Mouse (Mus musculus): ENCODE data around the gene Bcar1. TPM values are rescaled to one million over a fixed set of nuclear protein-coding genes. Genes with fewer than 3 reads are reported as not detected.

Bcar1 gene
- polyA plus RNA-seq, 1 experiment from 2014 or later = 47.3 TPM

GRCm38 (mm10) chr8:111732004-111732403 is 11.6 kb downstream of the Bcar1 start:
- H3K4me1 ChIP-seq (replicated peaks; ENCODE audit: control insufficient read depth, insufficient read depth, low read length) = peaks cover 48% of the 10 kb centered on the region
- DNase-seq (ENCODE audit: low spot score) = peak; percentile 97
- no peaks in the 10 kb centered on the region for H3K27me3 ChIP-seq (ENCODE audit: control insufficient read depth, insufficient read depth, low read length)
- peak overlapping the region; percentile 74 for H3K4me3 ChIP-seq (ENCODE audit: low read depth, low read length)
- peak overlapping the region; percentile 97 for H3K4me2 ChIP-seq (replicated peaks; ENCODE audit: low read depth, low read length)
- no peaks in the 10 kb centered on the region for H3K9me3 ChIP-seq (ENCODE audit: control insufficient read depth, low read length)
- peak overlapping the region; percentile 80 for H3K27ac ChIP-seq (ENCODE audit: low read depth, low read length)
- H3K36me3 ChIP-seq (ENCODE audit: control insufficient read depth, insufficient read depth, low read length) = no peaks in the 10 kb centered on the region
- peak; percentile 92 for ATAC-seq (ENCODE audit: low FRiP score)
- under 1% methylated on average over 34 of the region's 41 CpGs for WGBS
- H3K9ac ChIP-seq (ENCODE audit: low read depth, low read length) = peak overlapping the region; percentile 77

GRCm38 (mm10) chr8:111731231-111731977 is 12.2 kb downstream of the Bcar1 start:
- Histone ChIP-seq H3K27me3 (ENCODE audit: control insufficient read depth, insufficient read depth, low read length) (no peaks in the 10 kb centered on the region), H3K9me3 (ENCODE audit: control insufficient read depth, low read length) (no peaks in the 10 kb centered on the region), H3K4me1 (replicated peaks; ENCODE audit: control insufficient read depth, insufficient read depth, low read length) (peaks cover 42% of the 10 kb centered on the region), H3K4me3 (ENCODE audit: low read depth, low read length) (peak overlapping the region; percentile 74), H3K4me2 (replicated peaks; ENCODE audit: low read depth, low read length) (peak overlapping the region; percentile 97), H3K36me3 (ENCODE audit: control insufficient read depth, insufficient read depth, low read length) (no peaks in the 10 kb centered on the region), H3K9ac (ENCODE audit: low read depth, low read length) (peak overlapping the region; percentile 77), H3K27ac (ENCODE audit: low read depth, low read length) (peak overlapping the region; percentile 80)
- DNase-seq (ENCODE audit: low spot score) (no peak), ATAC-seq (ENCODE audit: low FRiP score) (peak; percentile 68)
- WGBS = under 1% methylated on average over 33 of the region's 39 CpGs

- Histone ChIP-seq H3K27ac (ENCODE audit: low read depth, low read length) (no peak overlapping the region), H3K4me2 (replicated peaks; ENCODE audit: low read depth, low read length) (no peak overlapping the region), H3K36me3 (ENCODE audit: control insufficient read depth, insufficient read depth, low read length) (no peaks in the 10 kb centered on the region), H3K9ac (ENCODE audit: low read depth, low read length) (no peak overlapping the region), H3K4me3 (ENCODE audit: low read depth, low read length) (no peak overlapping the region), H3K4me1 (replicated peaks; ENCODE audit: control insufficient read depth, insufficient read depth, low read length) (peaks cover 30% of the 10 kb centered on the region), H3K9me3 (ENCODE audit: control insufficient read depth, low read length) (no peaks in the 10 kb centered on the region), H3K27me3 (ENCODE audit: control insufficient read depth, insufficient read depth, low read length) (no peaks in the 10 kb centered on the region)
- DNase-seq (ENCODE audit: low spot score) (no peak), ATAC-seq (ENCODE audit: low FRiP score) (no peak)
- 67% methylated on average over 7 of the region's 7 CpGs for WGBS
Measured at GRCm38 (mm10) chr8:111729233-111730170, 14.1 kb downstream of the Bcar1 start.

GRCm38 (mm10) chr8:111728481-111728880 is 15.1 kb downstream of the Bcar1 start:
- 83% methylated on average over 5 of the region's 5 CpGs for WGBS
- DNase-seq (ENCODE audit: low spot score) (no peak), ATAC-seq (ENCODE audit: low FRiP score) (no peak)
- H3K9ac ChIP-seq (ENCODE audit: low read depth, low read length) = no peak overlapping the region
- no peaks in the 10 kb centered on the region for H3K27me3 ChIP-seq (ENCODE audit: control insufficient read depth, insufficient read depth, low read length)
- no peak overlapping the region for H3K4me3 ChIP-seq (ENCODE audit: low read depth, low read length)
- H3K9me3 ChIP-seq (ENCODE audit: control insufficient read depth, low read length) = no peaks in the 10 kb centered on the region
- H3K4me2 ChIP-seq (replicated peaks; ENCODE audit: low read depth, low read length) = no peak overlapping the region
- H3K27ac ChIP-seq (ENCODE audit: low read depth, low read length) = no peak overlapping the region
- H3K36me3 ChIP-seq (ENCODE audit: control insufficient read depth, insufficient read depth, low read length) = no peaks in the 10 kb centered on the region
- peaks cover 23% of the 10 kb centered on the region for H3K4me1 ChIP-seq (replicated peaks; ENCODE audit: control insufficient read depth, insufficient read depth, low read length)

DNA sequence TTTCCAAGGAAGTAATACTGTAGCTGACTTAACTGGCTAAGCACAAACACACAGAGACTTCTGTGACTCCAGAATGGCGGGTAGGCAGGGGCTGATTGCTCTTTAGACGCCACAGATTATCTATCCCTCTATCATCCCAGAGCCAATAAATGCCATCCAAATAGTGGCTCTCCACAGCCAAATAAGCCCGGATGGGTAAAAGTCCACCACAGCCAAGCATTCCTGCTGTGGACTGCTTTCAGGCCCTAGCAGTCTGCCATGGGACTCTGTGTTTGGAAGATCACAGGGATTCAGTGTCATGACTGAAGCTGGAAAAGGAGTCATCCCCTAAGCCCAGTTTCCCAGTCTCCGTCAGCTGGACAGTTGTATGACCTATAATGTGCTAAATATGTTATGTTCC is 16.1 kb downstream of the Bcar1 start:
- no peak overlapping the region for H3K9ac ChIP-seq (ENCODE audit: low read depth, low read length)
- no peak overlapping the region for H3K27ac ChIP-seq (ENCODE audit: low read depth, low read length)
- no peak overlapping the region for H3K4me3 ChIP-seq (ENCODE audit: low read depth, low read length)
- H3K36me3 ChIP-seq (ENCODE audit: control insufficient read depth, insufficient read depth, low read length) = no peaks in the 10 kb centered on the region
- H3K4me1 ChIP-seq (replicated peaks; ENCODE audit: control insufficient read depth, insufficient read depth, low read length) = peaks cover 14% of the 10 kb centered on the region
- no peaks in the 10 kb centered on the region for H3K9me3 ChIP-seq (ENCODE audit: control insufficient read depth, low read length)
- WGBS = 87% methylated on average over 4 of the region's 4 CpGs
- H3K27me3 ChIP-seq (ENCODE audit: control insufficient read depth, insufficient read depth, low read length) = no peaks in the 10 kb centered on the region
- DNase-seq (ENCODE audit: low spot score) (no peak), ATAC-seq (ENCODE audit: low FRiP score) (no peak)
- no peak overlapping the region for H3K4me2 ChIP-seq (replicated peaks; ENCODE audit: low read depth, low read length)

DNA sequence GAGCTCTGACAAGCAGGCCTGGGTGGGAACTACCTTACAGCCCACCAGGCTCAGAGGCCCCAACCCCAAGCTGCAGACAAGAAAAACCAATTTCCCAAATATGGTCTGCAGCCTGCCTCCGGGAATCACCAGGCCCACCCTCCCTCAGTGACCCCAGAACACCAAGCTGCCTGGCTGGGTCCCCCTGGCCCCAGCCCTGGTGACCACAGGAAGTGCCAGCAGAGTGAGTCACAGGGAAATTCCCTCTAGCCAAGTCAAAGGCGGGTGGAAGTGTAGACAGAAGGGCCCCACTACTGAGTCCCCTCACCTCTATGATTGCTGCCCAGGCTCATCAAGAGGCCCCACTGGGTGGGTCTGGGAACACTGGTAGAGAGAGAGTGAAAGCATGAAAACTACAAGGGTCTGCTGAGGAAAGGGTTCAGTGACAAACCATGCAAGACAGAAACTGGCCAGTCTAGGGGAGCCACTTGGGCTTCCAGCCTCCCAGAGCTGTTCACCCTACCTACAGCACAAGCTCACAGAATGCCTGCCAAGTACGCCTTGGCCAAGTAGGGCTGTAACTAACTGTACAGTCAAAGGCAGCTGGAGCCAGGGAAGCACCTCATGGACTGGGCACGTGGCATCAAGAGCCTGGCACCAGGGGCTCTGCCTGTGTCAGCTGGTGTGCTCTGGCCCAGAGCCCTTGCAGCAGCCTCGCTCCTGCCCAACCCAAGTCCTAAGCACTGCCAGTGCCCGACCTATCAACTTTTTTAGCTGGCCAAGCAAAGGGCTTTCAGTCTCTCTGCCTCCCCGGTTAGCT is 17.3 kb downstream of the Bcar1 start:
- H3K9me3 ChIP-seq (ENCODE audit: control insufficient read depth, low read length) = no peaks in the 10 kb centered on the region
- no peak overlapping the region for H3K27ac ChIP-seq (ENCODE audit: low read depth, low read length)
- WGBS = 78% methylated on average over 7 of the region's 7 CpGs
- peaks cover 7% of the 10 kb centered on the region; the same call in 1 of the 2 replicates for H3K4me1 ChIP-seq (replicated peaks; ENCODE audit: control insufficient read depth, insufficient read depth, low read length)
- no peak overlapping the region for H3K4me2 ChIP-seq (replicated peaks; ENCODE audit: low read depth, low read length)
- DNase-seq (ENCODE audit: low spot score) (no peak), ATAC-seq (ENCODE audit: low FRiP score) (no peak)
- no peak overlapping the region for H3K9ac ChIP-seq (ENCODE audit: low read depth, low read length)
- no peaks in the 10 kb centered on the region for H3K36me3 ChIP-seq (ENCODE audit: control insufficient read depth, insufficient read depth, low read length)
- no peak overlapping the region for H3K4me3 ChIP-seq (ENCODE audit: low read depth, low read length)
- H3K27me3 ChIP-seq (ENCODE audit: control insufficient read depth, insufficient read depth, low read length) = no peaks in the 10 kb centered on the region

DNA sequence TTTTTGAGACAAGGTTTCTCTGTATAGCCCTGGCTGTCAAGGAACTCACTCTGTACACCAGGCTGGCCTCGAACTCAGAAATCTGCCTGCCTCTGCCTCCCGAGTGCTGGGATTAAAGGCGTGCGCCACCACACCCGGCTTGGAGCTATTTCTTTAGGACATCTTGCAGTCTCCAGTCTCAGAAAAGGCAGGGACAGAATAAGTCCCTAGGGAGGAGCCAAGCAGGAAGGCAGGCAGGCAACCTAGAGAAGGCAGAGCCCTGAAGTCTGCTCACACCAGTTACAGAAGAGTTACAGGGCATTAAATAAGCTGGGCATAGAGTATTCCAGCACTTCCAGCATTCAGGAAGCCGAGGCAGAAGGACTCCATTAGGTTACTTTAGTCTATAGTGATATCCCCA is 18.3 kb downstream of the Bcar1 start:
- no peaks in the 10 kb centered on the region for H3K9me3 ChIP-seq (ENCODE audit: control insufficient read depth, low read length)
- no peak overlapping the region for H3K9ac ChIP-seq (ENCODE audit: low read depth, low read length)
- ATAC-seq (ENCODE audit: low FRiP score) (no peak), DNase-seq (ENCODE audit: low spot score) (no peak)
- H3K4me3 ChIP-seq (ENCODE audit: low read depth, low read length) = no peak overlapping the region
- no peaks in the 10 kb centered on the region for H3K27me3 ChIP-seq (ENCODE audit: control insufficient read depth, insufficient read depth, low read length)
- 88% methylated on average over 6 of the region's 6 CpGs for WGBS
- H3K27ac ChIP-seq (ENCODE audit: low read depth, low read length) = no peak overlapping the region
- H3K4me2 ChIP-seq (replicated peaks; ENCODE audit: low read depth, low read length) = no peak overlapping the region
- H3K4me1 ChIP-seq (replicated peaks; ENCODE audit: control insufficient read depth, insufficient read depth, low read length) = no peaks in the 10 kb centered on the region; the same call in 1 of the 2 replicates
- H3K36me3 ChIP-seq (ENCODE audit: control insufficient read depth, insufficient read depth, low read length) = peaks cover 4% of the 10 kb centered on the region; the same call in 1 of the 2 replicates

GRCm38 (mm10) chr8:111720115-111720544 is 23.5 kb downstream of the Bcar1 start:
- H3K4me2 ChIP-seq (replicated peaks; ENCODE audit: low read depth, low read length) = no peak overlapping the region
- WGBS = 74% methylated on average over 4 of the region's 4 CpGs
- no peak for DNase-seq (ENCODE audit: low spot score)

More at GRCm38 (mm10) chr8:111720115-111720544, 23.5 kb downstream of the Bcar1 start:
- Histone ChIP-seq H3K27me3 (ENCODE audit: control insufficient read depth, insufficient read depth, low read length) (no peaks in the 10 kb centered on the region), H3K27ac (ENCODE audit: low read depth, low read length) (no peak overlapping the region), H3K4me1 (replicated peaks; ENCODE audit: control insufficient read depth, insufficient read depth, low read length) (peaks cover 20% of the 10 kb centered on the region), H3K36me3 (ENCODE audit: control insufficient read depth, insufficient read depth, low read length) (peaks cover 4% of the 10 kb centered on the region; the same call in 1 of the 2 replicates), H3K9me3 (ENCODE audit: control insufficient read depth, low read length) (no peaks in the 10 kb centered on the region), H3K9ac (ENCODE audit: low read depth, low read length) (no peak overlapping the region), H3K4me3 (ENCODE audit: low read depth, low read length) (no peak overlapping the region)
- no peak for ATAC-seq (ENCODE audit: low FRiP score)

Data from hindbrain, embryonic 11.5 days (tissue).